9 mouse cellular contexts compared by ENCODE assay signal in genomic region chr12:112876332-112877072, GRCm38 (mm10). TPM values are rescaled to one million over a fixed set of nuclear protein-coding genes. Genes with fewer than 3 reads are reported as not detected.
DNase-seq lines count a peak whose midpoint lies in the region; ATAC-seq and TF ChIP-seq lines count a peak whose summit lies in the region.
"Had no signal": no experiment of that assay in that cellular context is flagged by ENCODE, and none has a peak within 500 bp of the region (broad histone marks: within the 10 kb centered on the region; RNA-seq: fewer than 3 reads in every experiment).

No protein-coding gene starts in this region.

- H3K9me3 ChIP-seq in forebrain, postnatal 0 days (ENCODE audit: low read length), result no peaks in the 10 kb centered on the region
- H3K9me3 ChIP-seq in hindbrain, embryonic 11.5 days (ENCODE audit: control insufficient read depth, low read length), result no peaks in the 10 kb centered on the region
- no peaks in the 10 kb centered on the region for H3K9me3 ChIP-seq in limb, embryonic 11.5 days (ENCODE audit: control insufficient read depth, low read length)
- no peaks in the 10 kb centered on the region for H3K9me3 ChIP-seq in midbrain, embryonic 10.5 days (replicated peaks)

- TF ChIP-seq CTCF in cerebellum, adult 2 months (IDR thresholded peaks at IDR 0.05; ENCODE audit: borderline replicate concordance, insufficient read depth, low read depth, low read length), result no peak
- TF ChIP-seq CTCF in forebrain, postnatal 0 days (IDR thresholded peaks at IDR 0.05; ENCODE audit: low read depth), result no peak

- peaks cover 9% of the 10 kb centered on the region for H3K4me1 ChIP-seq in cerebellum, adult 2 months (ENCODE audit: control insufficient read depth, insufficient read depth, low read length)
- H3K4me1 ChIP-seq in forebrain, postnatal 0 days (ENCODE audit: insufficient read depth), result 0 out of 2 replicates have a peak, but pooled peaks cover 3% of the 10 kb centered on the region
- H3K4me1 ChIP-seq in hindbrain, embryonic 11.5 days (replicated peaks; ENCODE audit: control insufficient read depth, insufficient read depth, low read length), result peaks cover 7% of the 10 kb centered on the region
- peaks cover 19% of the 10 kb centered on the region for H3K4me1 ChIP-seq in limb, embryonic 11.5 days (ENCODE audit: control insufficient read depth, insufficient read depth, low read length)
- H3K4me1 ChIP-seq in midbrain, embryonic 10.5 days, result peaks cover 35% of the 10 kb centered on the region

- ATAC-seq in cerebellum, adult (ENCODE audit: insufficient number of reproducible peaks, low FRiP score, low TSS enrichment), result no peak
- peak; percentile 37 for ATAC-seq in forebrain, postnatal 0 days
- ATAC-seq in hindbrain, embryonic 11.5 days (ENCODE audit: low FRiP score), result 0 out of 2 replicates have a peak, but pooled peaks have one; percentile 22
- ATAC-seq in limb, embryonic 11.5 days (ENCODE audit: insufficient number of reproducible peaks, low FRiP score, low TSS enrichment, low read depth), result no peak

- peak overlapping the region; percentile 30 for H3K4me2 ChIP-seq in forebrain, postnatal 0 days (ENCODE audit: low read depth)
- peak overlapping the region; percentile 14 for H3K4me2 ChIP-seq in hindbrain, embryonic 11.5 days (replicated peaks; ENCODE audit: low read depth, low read length)
- H3K4me2 ChIP-seq in limb, embryonic 11.5 days (ENCODE audit: low read depth, severe bottlenecking), result peak overlapping the region; percentile 34

- H3K4me3 ChIP-seq in cerebellum, adult 2 months (replicated peaks; ENCODE audit: insufficient read depth, low read depth, low read length), result no peak overlapping the region
- peak overlapping the region; percentile 16 for H3K4me3 ChIP-seq in forebrain, postnatal 0 days (ENCODE audit: low read depth, low read length)
- no peak overlapping the region for H3K4me3 ChIP-seq in hindbrain, embryonic 11.5 days (ENCODE audit: low read depth, low read length)
- peak overlapping the region; percentile 10; the same call in 1 of the 2 replicates for H3K4me3 ChIP-seq in limb, embryonic 11.5 days (ENCODE audit: low read depth, low read length)
- H3K4me3 ChIP-seq in midbrain, embryonic 10.5 days, result peak overlapping the region; percentile 32

- peak; percentile 19 to 29 for DNase-seq in cerebellum, adult 2 months
- DNase-seq in adrenal gland, postnatal 25 days, result peak; percentile 70
- no peak for DNase-seq in forebrain, postnatal 0 days
- DNase-seq in hindbrain, embryonic 11.5 days (ENCODE audit: low spot score), result peak; percentile 31
- peak; percentile 64 for DNase-seq in limb, embryonic 11.5 days (ENCODE audit: low spot score)
- DNase-seq in midbrain, embryonic 10.5 days (ENCODE audit: low spot score), result peak; percentile 59
- peak; percentile 45 for DNase-seq in yolk sac, embryonic 10.5 days (ENCODE audit: low spot score)

- no peaks in the 10 kb centered on the region for H3K36me3 ChIP-seq in forebrain, postnatal 0 days (ENCODE audit: insufficient read depth)
- H3K36me3 ChIP-seq in hindbrain, embryonic 11.5 days (ENCODE audit: control insufficient read depth, insufficient read depth, low read length), result no peaks in the 10 kb centered on the region
- no peaks in the 10 kb centered on the region for H3K36me3 ChIP-seq in limb, embryonic 11.5 days (ENCODE audit: control insufficient read depth, insufficient read depth, low read length)
- no peaks in the 10 kb centered on the region for H3K36me3 ChIP-seq in midbrain, embryonic 10.5 days

- peak overlapping the region; percentile 10; the same call in 1 of the 2 replicates for H3K9ac ChIP-seq in forebrain, postnatal 0 days
- H3K9ac ChIP-seq in hindbrain, embryonic 11.5 days (ENCODE audit: low read depth, low read length), result no peak overlapping the region
- H3K9ac ChIP-seq in limb, embryonic 11.5 days (ENCODE audit: low read length), result no peak overlapping the region

- no peaks in the 10 kb centered on the region; the same call in 1 of the 2 replicates for H3K27me3 ChIP-seq in cerebellum, adult 2 months (ENCODE audit: control insufficient read depth, insufficient read depth, low read length)
- peaks cover 60% of the 10 kb centered on the region for H3K27me3 ChIP-seq in forebrain, postnatal 0 days (ENCODE audit: insufficient read depth, low read length)
- peaks cover 55% of the 10 kb centered on the region for H3K27me3 ChIP-seq in hindbrain, embryonic 11.5 days (ENCODE audit: control insufficient read depth, insufficient read depth, low read length)
- H3K27me3 ChIP-seq in limb, embryonic 11.5 days (ENCODE audit: control insufficient read depth, insufficient read depth, low read length), result peaks cover 55% of the 10 kb centered on the region
- H3K27me3 ChIP-seq in midbrain, embryonic 10.5 days (ENCODE audit: low read depth, poor library complexity, severe bottlenecking), result peaks cover 93% of the 10 kb centered on the region

- 6% methylated on average over 28 of the region's 28 CpGs for WGBS in cerebellum, adult 2 months
- 5% methylated on average over 28 of the region's 28 CpGs for WGBS in forebrain, postnatal 0 days
- WGBS in hindbrain, embryonic 11.5 days, result 5% methylated on average over 28 of the region's 28 CpGs
- WGBS in limb, embryonic 11.5 days, result 5% methylated on average over 28 of the region's 28 CpGs
- 5% methylated on average over 28 of the region's 28 CpGs for WGBS in midbrain, embryonic 10.5 days

- H3K27ac ChIP-seq in cerebellum, adult 2 months (ENCODE audit: insufficient read depth, low read length), result no peak overlapping the region
- H3K27ac ChIP-seq in forebrain, postnatal 0 days (ENCODE audit: low read depth, low read length), result no peak overlapping the region
- H3K27ac ChIP-seq in hindbrain, embryonic 11.5 days (ENCODE audit: low read depth, low read length), result no peak overlapping the region
- H3K27ac ChIP-seq in limb, embryonic 11.5 days (replicated peaks; ENCODE audit: low read depth, low read length), result no peak overlapping the region
- no peak overlapping the region; the same call in 1 of the 2 replicates for H3K27ac ChIP-seq in midbrain, embryonic 10.5 days (replicated peaks)

- TF ChIP-seq POLR2A in cerebellum, adult 2 months (IDR thresholded peaks at IDR 0.05; ENCODE audit: borderline replicate concordance, insufficient read depth, low read length), result no peak

RNA-seq across cellular contexts. Expression of gene Gpr132, which starts 8.5 kb away (rescaled TPM):
- polyA plus RNA-seq in cerebellum, adult 2 months (2012; rRNA removed), result 0.05 and 0.08 TPM in 2 replicates
- 0.12 TPM in 1 of 2 replicates, not detected in the other for total RNA-seq in adrenal gland, postnatal 25 days (2021)
- 0.10 TPM in 1 of 2 replicates, not detected in the other for total RNA-seq in forebrain, postnatal 0 days (2014; rRNA removed)
- not detected in 2 replicates for polyA plus RNA-seq in forebrain, postnatal 0 days (2015; fragmentation: Nextera tagmentation; extraction: Ambion mirVana)
- polyA plus RNA-seq in hindbrain, embryonic 11.5 days (2014; fragmentation: Nextera tagmentation; extraction: Ambion mirVana), result not detected in 2 replicates
- not detected in 2 replicates for polyA plus RNA-seq in limb, embryonic 11.5 days (2014; fragmentation: Nextera tagmentation; extraction: Ambion mirVana)
- polyA plus RNA-seq in midbrain, embryonic 10.5 days (2016; fragmentation: Nextera tagmentation; extraction: Ambion mirVana), result not detected in 2 replicates
- total RNA-seq: layer of hippocampus, postnatal 36 days had no signal

RNA-seq across cellular contexts. Expression of gene Cdca4, which starts 47.3 kb away (rescaled TPM):
- 9.3 and 9.8 TPM in 2 replicates for polyA plus RNA-seq in cerebellum, adult 2 months (2012; rRNA removed)
- total RNA-seq in adrenal gland, postnatal 25 days (2021), result 15.5 and 15.9 TPM in 2 replicates
- total RNA-seq in forebrain, postnatal 0 days (2014; rRNA removed), result 28.8 and 31.3 TPM in 2 replicates
- polyA plus RNA-seq in forebrain, postnatal 0 days (2015; fragmentation: Nextera tagmentation; extraction: Ambion mirVana), result 29.7 and 33.0 TPM in 2 replicates
- polyA plus RNA-seq in hindbrain, embryonic 11.5 days (2014; fragmentation: Nextera tagmentation; extraction: Ambion mirVana), result 146 and 151 TPM in 2 replicates
- 180 and 189 TPM in 2 replicates for polyA plus RNA-seq in limb, embryonic 11.5 days (2014; fragmentation: Nextera tagmentation; extraction: Ambion mirVana)
- 178 and 181 TPM in 2 replicates for polyA plus RNA-seq in midbrain, embryonic 10.5 days (2016; fragmentation: Nextera tagmentation; extraction: Ambion mirVana)

RNA-seq across cellular contexts. Expression of gene Jag2, which starts 53.1 kb away (rescaled TPM):
- 23.0 and 24.4 TPM in 2 replicates for polyA plus RNA-seq in cerebellum, adult 2 months (2012; rRNA removed)
- total RNA-seq in adrenal gland, postnatal 25 days (2021), result 7.6 and 8.4 TPM in 2 replicates
- 66.9 and 69.4 TPM in 2 replicates for total RNA-seq in forebrain, postnatal 0 days (2014; rRNA removed)
- polyA plus RNA-seq in forebrain, postnatal 0 days (2015; fragmentation: Nextera tagmentation; extraction: Ambion mirVana), result 5.5 and 7.9 TPM in 2 replicates
- 4.2 and 4.7 TPM in 2 replicates for polyA plus RNA-seq in hindbrain, embryonic 11.5 days (2014; fragmentation: Nextera tagmentation; extraction: Ambion mirVana)
- polyA plus RNA-seq in limb, embryonic 11.5 days (2014; fragmentation: Nextera tagmentation; extraction: Ambion mirVana), result 4.0 and 4.7 TPM in 2 replicates
- polyA plus RNA-seq in midbrain, embryonic 10.5 days (2016; fragmentation: Nextera tagmentation; extraction: Ambion mirVana), result 2.4 and 2.8 TPM in 2 replicates

Comparison
In these comparisons a context has a peak if more than half of its experiments do, and no peak if none do; other contexts are left out.
1. H3K4me3 ChIP-seq: peak in forebrain, postnatal 0 days (single experiment), limb, embryonic 11.5 days (single experiment) and midbrain, embryonic 10.5 days (single experiment); none in cerebellum, adult 2 months (single experiment) and hindbrain, embryonic 11.5 days (single experiment).
2. ATAC-seq: peak in forebrain, postnatal 0 days (single experiment) and hindbrain, embryonic 11.5 days (single experiment); none in cerebellum, adult (single experiment) and limb, embryonic 11.5 days (single experiment).
3. Peak in every context shown above with its lines, with median percentiles within 50 percentile points of each other: H3K4me2 ChIP-seq.